Mouse (Mus musculus): Measurements from ENCODE around the gene Glrx3. TPM values are rescaled to one million over a fixed set of nuclear protein-coding genes. Genes with fewer than 3 reads are reported as not detected.

Glrx3 gene
- polyA plus RNA-seq, 1 experiment from 2014 or later: 240 TPM

DNA sequence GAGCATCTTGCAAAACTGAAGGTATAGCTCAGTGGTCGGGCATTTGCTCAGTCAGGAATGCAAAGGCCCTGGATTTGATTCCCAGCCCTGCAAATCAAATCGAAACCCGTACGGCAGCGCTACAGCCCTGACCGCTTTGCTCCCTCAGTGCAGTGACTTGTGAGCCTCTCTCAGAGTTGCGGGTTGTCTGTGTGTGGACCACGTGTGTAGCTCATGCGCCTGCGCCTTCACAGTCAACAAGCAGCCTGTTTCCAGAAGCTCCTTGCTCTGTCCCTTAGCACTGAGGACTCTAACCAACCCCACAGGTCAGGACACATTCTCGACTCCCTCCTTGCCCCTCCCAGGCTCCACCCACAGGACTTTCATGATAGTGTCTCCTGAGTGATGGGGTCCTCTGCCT, 46.6 kb downstream of the Glrx3 start:
- no peak overlapping the region for H3K27ac ChIP-seq
- DNase-seq (ENCODE audit: low spot score): no peak
- no peaks in the 10 kb centered on the region for H3K36me3 ChIP-seq
- H3K9me3 ChIP-seq: no peaks in the 10 kb centered on the region
- WGBS: 82% methylated on average over 11 of the region's 11 CpGs
- no peak overlapping the region for H3K4me3 ChIP-seq
- H3K4me1 ChIP-seq: no peaks in the 10 kb centered on the region
- peaks cover 18% of the 10 kb centered on the region for H3K27me3 ChIP-seq (ENCODE audit: insufficient read depth, poor library complexity, severe bottlenecking)

DNA sequence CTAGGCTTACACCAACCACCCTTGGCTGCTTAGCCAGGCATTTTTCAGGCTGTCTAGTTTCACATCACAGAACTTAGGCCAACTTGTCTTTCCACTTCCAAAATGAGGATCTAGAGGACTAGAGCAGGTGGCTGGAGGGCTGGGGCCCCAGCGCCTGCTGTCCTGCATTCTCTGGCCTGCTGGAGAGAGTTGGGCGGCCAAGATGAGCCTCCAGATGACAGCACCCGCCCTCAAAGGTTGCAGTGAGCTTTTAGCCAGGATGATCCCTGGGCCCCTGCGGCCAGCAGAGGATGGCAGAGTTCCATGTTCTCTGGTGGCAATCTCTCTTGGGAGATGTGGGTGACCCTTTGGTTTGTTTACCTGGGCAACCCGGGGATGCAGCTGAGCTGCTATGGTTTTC, 51.0 kb downstream of the Glrx3 start:
- no peak overlapping the region for H3K4me3 ChIP-seq
- H3K36me3 ChIP-seq: no peaks in the 10 kb centered on the region
- no peaks in the 10 kb centered on the region for H3K9me3 ChIP-seq
- H3K27ac ChIP-seq: no peak overlapping the region
- H3K4me1 ChIP-seq: no peaks in the 10 kb centered on the region
- 63% methylated on average over 5 of the region's 5 CpGs for WGBS
- peaks cover 12% of the 10 kb centered on the region; the same call in 1 of the 2 replicates for H3K27me3 ChIP-seq (ENCODE audit: insufficient read depth, poor library complexity, severe bottlenecking)
- no peak for DNase-seq (ENCODE audit: low spot score)

DNA sequence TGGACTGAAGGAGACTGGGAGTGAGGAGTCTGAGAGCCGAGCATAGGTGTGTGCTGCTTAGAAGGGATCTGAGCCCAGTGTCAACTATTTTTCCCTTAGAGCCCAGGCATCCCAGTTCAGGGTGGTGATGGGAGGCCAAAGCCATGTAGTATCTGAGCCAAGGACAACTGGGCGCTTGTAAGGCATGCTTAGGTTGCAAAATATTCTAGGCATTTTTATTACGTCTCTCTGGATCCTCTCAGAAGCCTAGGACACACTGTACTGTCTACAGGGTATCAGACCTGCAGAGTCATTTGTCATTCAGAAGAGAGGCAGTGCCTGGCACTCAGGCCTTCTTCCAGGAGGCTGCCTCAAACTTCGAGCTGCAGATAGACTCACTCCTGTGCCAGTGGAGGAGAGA, 53.3 kb downstream of the Glrx3 start:
- H3K27ac ChIP-seq: no peak overlapping the region
- WGBS: 61% methylated on average over 4 of the region's 4 CpGs
- DNase-seq (ENCODE audit: low spot score): no peak
- H3K36me3 ChIP-seq: no peaks in the 10 kb centered on the region
- no peaks in the 10 kb centered on the region for H3K9me3 ChIP-seq
- no peak overlapping the region for H3K4me3 ChIP-seq
- peaks cover 3% of the 10 kb centered on the region; the same call in 1 of the 2 replicates for H3K27me3 ChIP-seq (ENCODE audit: insufficient read depth, poor library complexity, severe bottlenecking)
- no peaks in the 10 kb centered on the region for H3K4me1 ChIP-seq

- Histone ChIP-seq H3K9me3 (no peaks in the 10 kb centered on the region), H3K36me3 (no peaks in the 10 kb centered on the region), H3K27ac (no peak overlapping the region), H3K4me3 (no peak overlapping the region), H3K4me1 (no peaks in the 10 kb centered on the region), H3K27me3 (ENCODE audit: insufficient read depth, poor library complexity, severe bottlenecking) (peaks cover 4% of the 10 kb centered on the region; the same call in 1 of the 2 replicates)
- 76% methylated on average over 8 of the region's 8 CpGs for WGBS
- no peak for DNase-seq (ENCODE audit: low spot score)
These were observed 55.0 kb downstream of the Glrx3 start for GRCm38 (mm10) chr7:137492307-137492973.

- Histone ChIP-seq H3K27me3 (ENCODE audit: insufficient read depth, poor library complexity, severe bottlenecking) (0 out of 2 replicates have a peak, but pooled peaks cover 5% of the 10 kb centered on the region), H3K4me1 (no peaks in the 10 kb centered on the region), H3K4me3 (no peak overlapping the region), H3K27ac (no peak overlapping the region), H3K9me3 (no peaks in the 10 kb centered on the region), H3K36me3 (no peaks in the 10 kb centered on the region)
- 72% methylated on average over 4 of the region's 4 CpGs for WGBS
- DNase-seq (ENCODE audit: low spot score): no peak
These were observed 61.3 kb downstream of the Glrx3 start for GRCm38 (mm10) chr7:137498736-137499135.

- Histone ChIP-seq H3K27me3 (ENCODE audit: insufficient read depth, poor library complexity, severe bottlenecking) (no peaks in the 10 kb centered on the region), H3K27ac (no peak overlapping the region), H3K4me3 (no peak overlapping the region), H3K4me1 (no peaks in the 10 kb centered on the region; the same call in 1 of the 2 replicates), H3K9me3 (no peaks in the 10 kb centered on the region), H3K36me3 (no peaks in the 10 kb centered on the region)
- no peak for DNase-seq (ENCODE audit: low spot score)
These were observed 80.2 kb downstream of the Glrx3 start for GRCm38 (mm10) chr7:137517588-137517987.

- Histone ChIP-seq H3K27me3 (ENCODE audit: insufficient read depth, poor library complexity, severe bottlenecking) (no peaks in the 10 kb centered on the region), H3K4me3 (no peak overlapping the region), H3K4me1 (no peaks in the 10 kb centered on the region; the same call in 1 of the 2 replicates), H3K9me3 (no peaks in the 10 kb centered on the region), H3K27ac (no peak overlapping the region), H3K36me3 (no peaks in the 10 kb centered on the region)
- no peak for DNase-seq (ENCODE audit: low spot score)
- 66% methylated on average over 5 of the region's 5 CpGs for WGBS
These were observed 80.7 kb downstream of the Glrx3 start for GRCm38 (mm10) chr7:137518028-137518576.

Other genes starting within 250 kb of the Glrx3 start
- 1.3 and 3.5 TPM in 2 replicates for gene Ebf3, start 123.2 kb upstream of the Glrx3 start, polyA plus RNA-seq (2016; fragmentation: Nextera tagmentation; extraction: Ambion mirVana)
- 18.0 and 19.8 TPM in 2 replicates for gene 9430038I01Rik, start 26.9 kb upstream of the Glrx3 start, polyA plus RNA-seq (2016; fragmentation: Nextera tagmentation; extraction: Ambion mirVana)